ENCODE assay signal across 18 mouse cellular contexts in the genomic region with DNA sequence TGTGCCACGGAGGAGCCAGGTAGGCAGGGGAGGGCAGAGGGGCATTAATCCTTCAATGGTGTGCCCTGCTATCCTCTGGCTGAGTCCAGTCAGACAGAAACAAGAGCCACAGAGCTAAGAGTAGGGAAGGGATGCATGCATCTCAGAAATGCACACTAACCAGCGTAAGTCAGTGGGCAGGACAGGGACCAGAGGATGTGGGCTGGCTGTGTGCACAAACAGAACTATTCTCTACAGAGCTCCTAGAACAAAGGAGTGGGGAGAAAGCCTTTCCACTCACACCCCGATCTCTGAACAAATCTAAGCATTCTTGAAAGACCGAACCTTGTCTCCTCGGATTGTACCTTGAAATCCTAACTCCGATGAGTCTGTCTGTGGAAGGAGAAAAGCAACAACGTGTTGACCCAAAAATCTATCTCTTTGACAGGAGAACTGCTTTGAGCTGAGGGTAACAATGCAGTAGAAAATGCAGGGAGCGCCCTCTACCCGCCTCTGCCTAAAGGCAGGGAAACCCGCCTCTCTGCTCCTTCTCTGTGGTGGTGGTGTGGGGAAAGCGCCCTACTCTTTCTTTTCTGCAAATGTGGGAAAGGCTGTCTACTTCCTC. TPM values are rescaled to one million over a fixed set of nuclear protein-coding genes. Genes with fewer than 3 reads are reported as not detected.
A peak's percentile ranks its signal among the peaks of the same experiment; 100 is the strongest.
DNase-seq lines count a peak whose midpoint lies in the region; ATAC-seq and TF ChIP-seq lines count a peak whose summit lies in the region.
"Had no signal": no experiment of that assay in that cellular context is flagged by ENCODE, and none has a peak within 500 bp of the region (broad histone marks: within the 10 kb centered on the region; RNA-seq: fewer than 3 reads in every experiment).

No protein-coding gene starts in this region.

- no peak for ATAC-seq in liver, postnatal 0 days
- ATAC-seq: forebrain, embryonic 13.5 days had no signal

- H3K4me1 ChIP-seq in liver, postnatal 0 days (ENCODE audit: insufficient read depth) = no peaks in the 10 kb centered on the region
- H3K4me1 ChIP-seq: forebrain, embryonic 13.5 days; heart, embryonic 12.5 days; neural tube, embryonic 12.5 days had no signal

- no peak overlapping the region for H3K27ac ChIP-seq in liver, postnatal 0 days (ENCODE audit: low read depth)
- H3K27ac ChIP-seq: forebrain, embryonic 13.5 days; neural tube, embryonic 12.5 days had no signal

- H3K9ac ChIP-seq in liver, postnatal 0 days (replicated peaks) = no peak overlapping the region
- H3K9ac ChIP-seq: forebrain, embryonic 13.5 days; heart, embryonic 12.5 days; neural tube, embryonic 12.5 days had no signal

- DNase-seq in embryo, embryonic 11 days = peak; percentile 26
- no peak for DNase-seq in embryo, embryonic 10 days (ENCODE audit: low spot score)
- no peak for DNase-seq in liver, postnatal 0 days
- no peak for DNase-seq in liver
- DNase-seq in CD4-positive, CD25-positive, alpha-beta regulatory T cell, adult 2 months (ENCODE audit: low read depth, low spot score) = peak; percentile 57
- DNase-seq in brain, adult 2 months (ENCODE audit: low read depth, low spot score) = peak; percentile 40
- DNase-seq in Muller cell, postnatal 12 days (ENCODE audit: inconsistent ontology term) = no peak
- DNase-seq in cerebellum, adult 11 months = no peak
- DNase-seq: B cell, adult 2 months; cerebellum, adult 9-11 months; gastrocnemius, postnatal 10 days; kidney, adult 8-10 months; layer of hippocampus, adult 9-11 months; left cerebral cortex, postnatal 4 days; lung, adult 18-20 months had no signal

- no peak overlapping the region for H3K4me3 ChIP-seq in liver, postnatal 0 days (ENCODE audit: low read depth, low read length)
- H3K4me3 ChIP-seq: forebrain, embryonic 13.5 days; heart, embryonic 12.5 days; neural tube, embryonic 12.5 days had no signal

- WGBS in liver, postnatal 0 days (ENCODE audit: insufficient replicate concordance) = 36% methylated on average over 11 of the region's 11 CpGs

- 0 out of 2 replicates have a peak, but pooled peaks have one; percentile 2 for TF ChIP-seq CTCF in liver, postnatal 0 days (IDR thresholded peaks at IDR 0.05; ENCODE audit: low read depth)

- no peak for TF ChIP-seq EP300 in liver, postnatal 0 days (IDR thresholded peaks at IDR 0.05; ENCODE audit: low read depth)

- no peaks in the 10 kb centered on the region for H3K36me3 ChIP-seq in liver, postnatal 0 days (replicated peaks; ENCODE audit: insufficient read depth, low read length)
- H3K36me3 ChIP-seq: heart, embryonic 12.5 days; neural tube, embryonic 12.5 days had no signal

- no peak overlapping the region for H3K4me2 ChIP-seq in liver, postnatal 0 days (ENCODE audit: low read depth, low read length)
- H3K4me2 ChIP-seq: forebrain, embryonic 13.5 days; heart, embryonic 12.5 days; neural tube, embryonic 12.5 days had no signal

- no peaks in the 10 kb centered on the region for H3K27me3 ChIP-seq in liver, postnatal 0 days (ENCODE audit: insufficient read depth, low read length)
- H3K27me3 ChIP-seq: forebrain, embryonic 13.5 days; heart, embryonic 12.5 days; neural tube, embryonic 12.5 days had no signal

- no peaks in the 10 kb centered on the region for H3K9me3 ChIP-seq in liver, postnatal 0 days (ENCODE audit: low read length)
- H3K9me3 ChIP-seq: forebrain, embryonic 13.5 days; heart, embryonic 12.5 days; neural tube, embryonic 12.5 days had no signal

RNA-seq across cellular contexts. Expression of gene Arl4c, which starts 18.7 kb away (rescaled TPM):
- 1.5 and 1.7 TPM in 2 replicates for polyA plus RNA-seq in liver, postnatal 0 days (2015; fragmentation: Nextera tagmentation; extraction: Ambion mirVana)

Comparison
In these comparisons a context has a peak if more than half of its experiments do, and no peak if none do; other contexts are left out.
1. DNase-seq: peak in embryo, embryonic 11 days (single experiment), CD4-positive, CD25-positive, alpha-beta regulatory T cell, adult 2 months (single experiment) and brain, adult 2 months (single experiment); none in embryo, embryonic 10 days (single experiment), liver, postnatal 0 days (single experiment), liver (single experiment), Muller cell, postnatal 12 days (single experiment) and cerebellum, adult 11 months (single experiment).